Mouse (Mus musculus) G1E (cell line): ENCODE data around the gene Col19a1.

Source experiments
- CTCF ChIP-seq: IDR thresholded peaks from 2 replicates; pipeline ENCODE4 v1.5.1; 2012; ENCODE audit warnings: low read depth, low read length, inconsistent platforms, mixed read lengths
- GATA1 ChIP-seq: IDR thresholded peaks from 2 replicates; pipeline ENCODE4 v1.6.1; 2012; ENCODE audit warnings: borderline replicate concordance, low read length, inconsistent platforms, mixed read lengths
- GATA2 ChIP-seq: IDR thresholded peaks from 2 replicates; pipeline ENCODE4 v1.6.1; 2012; ENCODE audit warnings: low read depth, low read length, inconsistent platforms, borderline replicate concordance
- POLR2AphosphoS5 ChIP-seq: IDR thresholded peaks from 2 replicates; pipeline ENCODE4 v1.6.1; 2012; ENCODE audit warnings: low read depth, low read length, inconsistent platforms; ENCODE audit not compliant: insufficient replicate concordance
- TAL1 ChIP-seq: conservative IDR thresholded peaks from 2 replicates; pipeline ENCODE4 v1.6.1; 2012; ENCODE audit warnings: low read depth, low read length, inconsistent platforms, mixed read lengths

DNA sequence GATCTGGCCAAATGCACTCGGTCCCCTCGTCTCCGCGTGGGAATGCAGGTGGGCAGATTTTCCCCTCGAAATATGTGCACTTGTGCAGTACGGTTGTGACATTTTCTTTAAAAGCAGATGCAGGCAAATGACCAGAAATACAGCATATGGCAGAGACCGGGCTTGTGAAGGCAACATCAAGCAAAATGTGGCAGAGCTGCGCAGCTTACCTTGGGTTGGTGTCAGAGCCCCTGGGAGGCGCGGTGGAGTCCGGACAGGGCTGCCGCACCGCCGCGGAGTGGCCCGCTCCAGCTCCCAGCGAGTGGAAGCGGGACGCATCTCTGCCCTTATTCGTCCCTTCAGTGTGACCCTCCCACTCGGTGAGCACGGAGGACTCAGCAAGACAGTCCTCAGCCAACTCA, at the start of gene Col19a1:
- TF ChIP-seq CTCF (no peak), POLR2AphosphoS5 (no peak), GATA1 (no peak), TAL1 (no peak), GATA2 (no peak)
